8 mouse cellular contexts compared by ENCODE assay signal in the genomic region with DNA sequence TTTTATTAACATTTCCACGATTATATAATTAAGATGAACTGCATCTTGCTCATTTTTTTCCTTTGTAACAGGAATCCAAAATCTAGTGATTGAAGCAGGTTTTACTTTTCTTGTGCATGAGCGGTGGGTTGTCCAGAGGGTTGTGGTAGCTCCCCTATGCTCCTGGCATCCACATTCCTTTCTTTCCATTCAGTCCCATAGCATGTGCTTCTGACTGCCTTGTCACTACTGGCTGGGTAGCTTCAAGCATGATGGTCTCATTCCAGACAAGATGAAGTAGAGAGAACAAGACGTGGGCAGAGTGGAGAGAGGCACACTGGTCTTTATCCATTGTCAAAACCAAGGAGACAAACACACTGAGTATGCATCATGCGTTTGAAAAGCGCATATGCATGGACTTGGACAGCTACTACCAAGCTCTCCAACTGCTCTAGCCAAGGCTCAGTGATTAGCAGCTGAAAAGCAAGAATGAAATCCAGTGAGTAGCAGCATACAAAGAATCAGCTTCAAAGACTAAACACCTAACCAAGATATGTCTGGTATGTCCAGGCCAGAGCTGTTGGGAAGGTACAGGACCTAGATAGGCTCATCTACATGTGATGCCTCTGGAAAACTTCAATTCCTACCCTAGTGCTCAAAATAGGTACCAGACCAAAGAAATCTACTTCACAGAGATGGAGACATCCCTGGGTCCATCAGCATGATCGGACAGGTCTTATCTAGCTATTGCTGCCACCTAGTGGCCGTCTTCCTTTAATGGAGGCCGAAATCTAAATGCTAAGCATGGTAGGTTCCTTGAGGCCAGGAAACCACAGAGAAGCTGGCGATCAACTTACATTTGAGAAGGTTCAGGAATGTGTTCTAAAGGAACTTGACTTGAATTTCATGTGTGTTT. TPM values are rescaled to one million over a fixed set of nuclear protein-coding genes. Genes with fewer than 3 reads are reported as not detected.
DNase-seq lines count a peak whose midpoint lies in the region; ATAC-seq and TF ChIP-seq lines count a peak whose summit lies in the region.

No protein-coding gene starts in this region.

- TF ChIP-seq POLR2A in spleen, adult 2 months (IDR thresholded peaks at IDR 0.05; ENCODE audit: low read depth, low read length): no peak

- no peak overlapping the region for H3K27ac ChIP-seq in embryonic facial prominence, embryonic 14.5 days (replicated peaks; ENCODE audit: low read depth, low read length)
- H3K27ac ChIP-seq in kidney, embryonic 14.5 days (ENCODE audit: low read depth, low read length): no peak overlapping the region
- no peak overlapping the region for H3K27ac ChIP-seq in limb, embryonic 12.5 days
- no peak overlapping the region for H3K27ac ChIP-seq in midbrain, embryonic 16.5 days (ENCODE audit: low read length)
- H3K27ac ChIP-seq in spleen, adult 2 months (ENCODE audit: insufficient read depth, low read length): no peak overlapping the region

- no peak overlapping the region for H3K4me3 ChIP-seq in embryonic facial prominence, embryonic 14.5 days (ENCODE audit: low read depth, low read length)
- H3K4me3 ChIP-seq in kidney, embryonic 14.5 days (ENCODE audit: low read length): no peak overlapping the region
- H3K4me3 ChIP-seq in limb, embryonic 12.5 days (replicated peaks): no peak overlapping the region
- no peak overlapping the region for H3K4me3 ChIP-seq in midbrain, embryonic 16.5 days (ENCODE audit: low read depth, low read length)
- H3K4me3 ChIP-seq in spleen, adult 2 months (ENCODE audit: extremely low read depth, insufficient read depth, insufficient read length): no peak overlapping the region

- peak; percentile 29; the same call in 1 of the 2 replicates for TF ChIP-seq CTCF in spleen, adult 2 months (IDR thresholded peaks at IDR 0.05; ENCODE audit: extremely low read depth, insufficient read depth, insufficient read length, insufficient replicate concordance)

- H3K27me3 ChIP-seq in embryonic facial prominence, embryonic 14.5 days (replicated peaks; ENCODE audit: control insufficient read depth, insufficient read depth, low read length): no peaks in the 10 kb centered on the region
- no peaks in the 10 kb centered on the region for H3K27me3 ChIP-seq in kidney, embryonic 14.5 days (ENCODE audit: control insufficient read depth, insufficient read depth, low read length)
- H3K27me3 ChIP-seq in limb, embryonic 12.5 days: no peaks in the 10 kb centered on the region
- H3K27me3 ChIP-seq in midbrain, embryonic 16.5 days (ENCODE audit: control insufficient read depth, insufficient read depth, low read depth, low read length): no peaks in the 10 kb centered on the region
- H3K27me3 ChIP-seq in spleen, adult 2 months (ENCODE audit: control insufficient read depth, insufficient read depth, low read length): no peaks in the 10 kb centered on the region

- ATAC-seq in embryonic facial prominence, embryonic 14.5 days (ENCODE audit: low read depth): peak; percentile 81
- ATAC-seq in kidney, embryonic 14.5 days (ENCODE audit: low FRiP score, low TSS enrichment): peak; percentile 81
- ATAC-seq in limb, embryonic 12.5 days (ENCODE audit: insufficient number of reproducible peaks, insufficient read depth, low FRiP score, low TSS enrichment, low read depth): peak; percentile 80
- ATAC-seq in midbrain, embryonic 16.5 days: peak; percentile 85

- no peaks in the 10 kb centered on the region for H3K4me1 ChIP-seq in embryonic facial prominence, embryonic 14.5 days (ENCODE audit: control insufficient read depth, insufficient read depth, low read length)
- no peaks in the 10 kb centered on the region for H3K4me1 ChIP-seq in kidney, embryonic 14.5 days (ENCODE audit: control insufficient read depth, insufficient read depth, low read length)
- H3K4me1 ChIP-seq in limb, embryonic 12.5 days (replicated peaks): peaks cover 18% of the 10 kb centered on the region
- peaks cover 4% of the 10 kb centered on the region; the same call in 1 of the 2 replicates for H3K4me1 ChIP-seq in midbrain, embryonic 16.5 days (ENCODE audit: control insufficient read depth, insufficient read depth, low read length)
- H3K4me1 ChIP-seq in spleen, adult 2 months (ENCODE audit: control insufficient read depth, insufficient read depth, insufficient read length): no peaks in the 10 kb centered on the region

- H3K9me3 ChIP-seq in embryonic facial prominence, embryonic 14.5 days (ENCODE audit: control insufficient read depth, low read length): no peaks in the 10 kb centered on the region
- no peaks in the 10 kb centered on the region for H3K9me3 ChIP-seq in kidney, embryonic 14.5 days (ENCODE audit: control insufficient read depth, low read length)
- H3K9me3 ChIP-seq in limb, embryonic 12.5 days: no peaks in the 10 kb centered on the region
- no peaks in the 10 kb centered on the region for H3K9me3 ChIP-seq in midbrain, embryonic 16.5 days (replicated peaks; ENCODE audit: control insufficient read depth, low read length, poor library complexity, severe bottlenecking)

- peak; percentile 75 to 78 for DNase-seq in B cell, adult 2 months
- DNase-seq in adrenal gland, postnatal 36 days: peak; percentile 80 to 86
- DNase-seq in embryonic facial prominence, embryonic 14.5 days (ENCODE audit: low spot score): peak; percentile 95
- peak; percentile 39 to 66 for DNase-seq in heart, adult 9 months (ENCODE audit: low spot score in 2 of 2)
- peak; percentile 41 to 58 for DNase-seq in spleen, adult 2 months (ENCODE audit: low read depth in 1 of 2, low spot score in 2 of 2)

- no peak overlapping the region for H3K4me2 ChIP-seq in embryonic facial prominence, embryonic 14.5 days (ENCODE audit: low read depth, low read length)
- H3K4me2 ChIP-seq in kidney, embryonic 14.5 days (replicated peaks; ENCODE audit: low read depth, low read length): no peak overlapping the region
- H3K4me2 ChIP-seq in limb, embryonic 12.5 days: no peak overlapping the region
- no peak overlapping the region for H3K4me2 ChIP-seq in midbrain, embryonic 16.5 days (ENCODE audit: low read length)

- H3K9ac ChIP-seq in embryonic facial prominence, embryonic 14.5 days (ENCODE audit: low read depth, low read length): no peak overlapping the region
- H3K9ac ChIP-seq in kidney, embryonic 14.5 days (ENCODE audit: low read depth, low read length): no peak overlapping the region
- H3K9ac ChIP-seq in limb, embryonic 12.5 days (replicated peaks): no peak overlapping the region
- no peak overlapping the region for H3K9ac ChIP-seq in midbrain, embryonic 16.5 days (ENCODE audit: low read depth, low read length)

- H3K36me3 ChIP-seq in embryonic facial prominence, embryonic 14.5 days (ENCODE audit: control insufficient read depth, insufficient read depth, low read length): no peaks in the 10 kb centered on the region
- H3K36me3 ChIP-seq in kidney, embryonic 14.5 days (ENCODE audit: control insufficient read depth, insufficient read depth, low read length): peaks cover 7% of the 10 kb centered on the region
- peaks cover 11% of the 10 kb centered on the region for H3K36me3 ChIP-seq in limb, embryonic 12.5 days
- no peaks in the 10 kb centered on the region for H3K36me3 ChIP-seq in midbrain, embryonic 16.5 days (ENCODE audit: control insufficient read depth, insufficient read depth, low read length)
- H3K36me3 ChIP-seq in spleen, adult 2 months (ENCODE audit: control insufficient read depth, insufficient read depth, low read length): 0 out of 2 replicates have a peak, but pooled peaks cover 2% of the 10 kb centered on the region

- WGBS in embryonic facial prominence, embryonic 14.5 days: 49% methylated on average over 9 of the region's 9 CpGs
- WGBS in kidney, embryonic 14.5 days: 56% methylated on average over 9 of the region's 9 CpGs
- 57% methylated on average over 9 of the region's 9 CpGs for WGBS in limb, embryonic 12.5 days
- WGBS in midbrain, embryonic 16.5 days: 50% methylated on average over 9 of the region's 9 CpGs
- 58% methylated on average over 9 of the region's 9 CpGs for WGBS in spleen, adult 2 months

RNA-seq across cellular contexts. Expression of a gene that starts 42.5 kb away (rescaled TPM):
- 10 to 100 TPM; 65.0 to 79.6 TPM for total RNA-seq in adrenal gland, postnatal 36 days (2021)
- polyA plus RNA-seq in embryonic facial prominence, embryonic 14.5 days (2014; fragmentation: Nextera tagmentation; extraction: Ambion mirVana): 72.6 and 100 TPM in 2 replicates
- 68.8 and 110 TPM in 2 replicates for polyA plus RNA-seq in kidney, embryonic 14.5 days (2014; fragmentation: Nextera tagmentation; extraction: Ambion mirVana)
- polyA plus RNA-seq in limb, embryonic 12.5 days (2016; fragmentation: Nextera tagmentation; extraction: Ambion mirVana): 92.6 and 97.8 TPM in 2 replicates
- 69.3 and 79.3 TPM in 2 replicates for polyA plus RNA-seq in midbrain, embryonic 16.5 days (2015; fragmentation: Nextera tagmentation; extraction: Ambion mirVana)
- polyA plus RNA-seq in spleen, adult 2 months (2012; rRNA removed): 8.0 and 8.5 TPM in 2 replicates

RNA-seq across cellular contexts. Expression of a gene that starts 49.8 kb away (rescaled TPM):
- total RNA-seq in adrenal gland, postnatal 36 days (2021): under 1 TPM; 0.93 to 0.99 TPM
- polyA plus RNA-seq in embryonic facial prominence, embryonic 14.5 days (2014; fragmentation: Nextera tagmentation; extraction: Ambion mirVana): 12.6 and 15.0 TPM in 2 replicates
- polyA plus RNA-seq in kidney, embryonic 14.5 days (2014; fragmentation: Nextera tagmentation; extraction: Ambion mirVana): 42.0 and 55.6 TPM in 2 replicates
- polyA plus RNA-seq in limb, embryonic 12.5 days (2016; fragmentation: Nextera tagmentation; extraction: Ambion mirVana): 56.2 and 60.8 TPM in 2 replicates
- polyA plus RNA-seq in midbrain, embryonic 16.5 days (2015; fragmentation: Nextera tagmentation; extraction: Ambion mirVana): 23.5 and 28.3 TPM in 2 replicates
- polyA plus RNA-seq in spleen, adult 2 months (2012; rRNA removed): 0.05 and 0.12 TPM in 2 replicates

Comparison
In these comparisons a context has a peak if more than half of its experiments do, and no peak if none do; other contexts are left out.
1. RNA of a gene that starts 49.8 kb away (polyA plus RNA-seq): 56.2 to 60.8 TPM in limb, embryonic 12.5 days, 42.0 to 55.6 TPM in kidney, embryonic 14.5 days, 23.5 to 28.3 TPM in midbrain, embryonic 16.5 days and 12.6 to 15.0 TPM in embryonic facial prominence, embryonic 14.5 days; 0.05 to 0.12 TPM in spleen, adult 2 months; every median in the first group is over 10 times any median in the second.
2. Peak in every context shown above with its lines, with median percentiles within 50 percentile points of each other: DNase-seq and ATAC-seq.